Mouse (Mus musculus) cerebellum, adult 8-10 months (tissue): ENCODE measurements around the gene Cracr2a.

Experiments used
- DNase-seq: peaks from one replicate; pipeline ENCODE4 v3.0.0; 2022

The Cracr2a gene

GRCm38 (mm10) chr6:127627453-127627852, 66.3 kb downstream of the Cracr2a start:
- no peak for DNase-seq

GRCm38 (mm10) chr6:127629249-127629648, 68.1 kb downstream of the Cracr2a start:
- DNase-seq, result no peak

GRCm38 (mm10) chr6:127634858-127635257, 73.7 kb downstream of the Cracr2a start:
- DNase-seq, result no peak

GRCm38 (mm10) chr6:127635462-127636189, 74.5 kb downstream of the Cracr2a start:
- no peak for DNase-seq

GRCm38 (mm10) chr6:127641077-127641801, 80.1 kb downstream of the Cracr2a start:
- DNase-seq, result no peak

GRCm38 (mm10) chr6:127655988-127656387, 94.8 kb downstream of the Cracr2a start:
- DNase-seq, result no peak

GRCm38 (mm10) chr6:127657152-127657551, 96.0 kb downstream of the Cracr2a start:
- no peak for DNase-seq

GRCm38 (mm10) chr6:127659472-127659871, 98.3 kb downstream of the Cracr2a start:
- DNase-seq, result no peak

- no peak for DNase-seq
Observed at GRCm38 (mm10) chr6:127659966-127660365, 98.8 kb downstream of the Cracr2a start.

- DNase-seq, result no peak
Observed at GRCm38 (mm10) chr6:127661717-127662292, 100.7 kb downstream of the Cracr2a start.

GRCm38 (mm10) chr6:127663263-127663662, 102.1 kb downstream of the Cracr2a start:
- DNase-seq, result no peak

GRCm38 (mm10) chr6:127669313-127669712, 108.2 kb downstream of the Cracr2a start:
- DNase-seq, result no peak

GRCm38 (mm10) chr6:127670031-127670430, 108.9 kb downstream of the Cracr2a start:
- DNase-seq, result no peak

GRCm38 (mm10) chr6:127672071-127672470, 110.9 kb downstream of the Cracr2a start:
- DNase-seq, result no peak

GRCm38 (mm10) chr6:127676866-127677265, 115.7 kb downstream of the Cracr2a start:
- DNase-seq, result no peak

GRCm38 (mm10) chr6:127678320-127678719, 117.2 kb downstream of the Cracr2a start:
- DNase-seq, result no peak

- no peak for DNase-seq
Observed at GRCm38 (mm10) chr6:127678998-127679397, 117.9 kb downstream of the Cracr2a start.

- DNase-seq, result no peak
Observed at GRCm38 (mm10) chr6:127680784-127681183, 119.6 kb downstream of the Cracr2a start.

GRCm38 (mm10) chr6:127683561-127683960, 122.4 kb downstream of the Cracr2a start:
- no peak for DNase-seq

GRCm38 (mm10) chr6:127684981-127685380, 123.8 kb downstream of the Cracr2a start:
- DNase-seq, result no peak

GRCm38 (mm10) chr6:127687181-127687860, 126.2 kb downstream of the Cracr2a start:
- DNase-seq, result no peak

- DNase-seq, result no peak
Observed at GRCm38 (mm10) chr6:127692298-127692697, 131.2 kb downstream of the Cracr2a start.

- DNase-seq, result no peak
Observed at GRCm38 (mm10) chr6:127693681-127694080, 132.5 kb downstream of the Cracr2a start.
